Mouse (Mus musculus) layer of hippocampus, adult 9-11 months (tissue): Measurements from ENCODE around the gene Cyp2b10.
"Not testable (repeated sequence)": the region's sequence is repeated elsewhere in the genome, so short reads cannot be mapped to it uniquely, and the experiment has no call there.

Experiments used
- DNase-seq: peaks from one replicate; pipeline ENCODE4 v3.0.0; 2022

Cyp2b10 gene

DNA sequence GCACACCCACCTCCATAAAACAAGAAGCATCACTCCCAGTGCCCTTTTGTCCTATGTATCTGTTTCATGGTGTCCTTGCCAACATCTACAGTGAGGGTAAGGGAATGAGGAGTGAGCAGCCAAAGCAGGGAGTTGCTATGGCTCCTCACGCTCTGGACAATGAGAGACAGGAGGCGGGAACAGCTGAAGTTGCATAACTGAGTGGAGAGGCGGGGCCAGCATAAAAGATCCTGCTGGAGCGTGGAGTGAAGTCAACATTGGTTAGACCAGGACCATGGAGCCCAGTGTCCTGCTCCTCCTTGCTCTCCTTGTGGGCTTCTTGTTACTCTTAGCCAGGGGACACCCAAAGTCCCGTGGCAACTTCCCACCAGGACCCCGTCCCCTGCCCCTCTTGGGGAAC is at the start of gene Cyp2b10:
Gene Cyp2b10 (plus strand): TSS at position 210 of the 400 bp plus-strand sequence.
- DNase-seq: no peak

DNA sequence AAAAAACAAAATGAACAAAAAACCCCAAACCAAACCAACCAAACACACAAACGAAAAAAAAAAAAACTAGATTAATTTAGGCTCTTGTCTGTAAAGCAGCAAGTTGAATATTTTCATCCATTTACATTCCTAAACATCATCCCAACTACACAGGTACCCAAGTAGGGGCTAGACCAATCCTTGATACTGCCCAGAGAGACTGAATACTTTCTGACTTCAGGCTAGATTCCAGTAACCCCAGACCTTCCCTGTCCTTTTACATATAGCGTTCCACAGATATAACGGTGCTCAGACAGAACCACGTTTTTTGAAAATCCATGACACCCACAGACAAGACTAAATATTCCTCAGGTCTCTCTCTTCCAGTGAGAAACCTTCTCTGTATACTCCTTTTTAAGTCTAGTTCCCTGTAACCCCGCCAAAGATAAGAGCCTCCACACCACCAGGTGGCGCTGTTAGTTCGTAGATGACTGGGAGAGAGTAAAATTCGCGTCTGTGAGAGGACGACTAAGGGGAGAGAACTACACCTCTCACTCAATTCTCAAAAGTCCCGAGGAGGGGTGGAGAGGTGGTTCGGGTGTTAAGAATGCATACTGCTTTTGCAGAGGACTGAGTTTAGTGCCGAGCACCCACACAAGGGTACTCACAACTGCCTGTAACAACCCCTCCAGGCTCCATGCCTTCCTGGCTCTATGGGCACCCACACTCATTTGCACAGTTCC is 49.5 kb upstream of the Cyp2b10 start:
- peak; percentile 77 for DNase-seq

DNA sequence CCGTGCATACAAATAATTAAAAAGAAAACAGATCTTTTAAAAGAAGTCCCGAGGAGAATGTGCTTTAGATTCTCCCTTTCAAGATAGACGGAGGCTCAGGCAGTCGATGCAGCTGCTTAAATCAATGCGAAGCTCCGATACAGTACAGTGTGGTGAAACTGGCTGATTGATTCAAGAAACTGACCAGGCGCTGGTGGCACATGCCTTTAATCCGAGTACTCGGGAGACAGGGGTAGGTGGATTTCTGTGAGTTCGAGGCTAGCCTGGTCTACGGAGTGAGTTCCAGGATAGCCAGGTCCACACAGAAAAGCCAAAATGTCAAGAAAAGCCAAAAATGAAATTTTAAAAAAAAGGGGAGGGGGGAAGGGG is 49.0 kb upstream of the Cyp2b10 start:
- DNase-seq: no peak

DNA sequence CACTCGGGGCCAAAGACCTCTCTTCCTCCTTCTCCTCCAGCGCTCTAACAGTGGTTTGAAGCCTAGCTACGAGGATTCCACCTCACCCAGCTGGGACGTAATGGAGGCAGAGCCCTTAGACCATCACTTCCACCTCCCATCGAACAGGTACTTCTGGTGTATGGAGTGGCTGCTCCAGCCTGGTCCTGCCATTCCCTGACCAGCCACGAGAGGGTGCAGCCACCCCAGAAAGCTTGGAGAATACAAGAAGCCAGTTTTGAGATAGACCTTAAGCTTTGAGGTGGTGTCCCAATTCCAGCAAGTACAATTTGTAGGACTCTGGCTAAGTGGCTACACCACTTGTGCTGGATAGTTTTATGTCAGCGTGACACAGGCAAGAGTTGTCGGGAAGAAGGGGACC is 42.3 kb upstream of the Cyp2b10 start:
- DNase-seq: peak; percentile 7

DNA sequence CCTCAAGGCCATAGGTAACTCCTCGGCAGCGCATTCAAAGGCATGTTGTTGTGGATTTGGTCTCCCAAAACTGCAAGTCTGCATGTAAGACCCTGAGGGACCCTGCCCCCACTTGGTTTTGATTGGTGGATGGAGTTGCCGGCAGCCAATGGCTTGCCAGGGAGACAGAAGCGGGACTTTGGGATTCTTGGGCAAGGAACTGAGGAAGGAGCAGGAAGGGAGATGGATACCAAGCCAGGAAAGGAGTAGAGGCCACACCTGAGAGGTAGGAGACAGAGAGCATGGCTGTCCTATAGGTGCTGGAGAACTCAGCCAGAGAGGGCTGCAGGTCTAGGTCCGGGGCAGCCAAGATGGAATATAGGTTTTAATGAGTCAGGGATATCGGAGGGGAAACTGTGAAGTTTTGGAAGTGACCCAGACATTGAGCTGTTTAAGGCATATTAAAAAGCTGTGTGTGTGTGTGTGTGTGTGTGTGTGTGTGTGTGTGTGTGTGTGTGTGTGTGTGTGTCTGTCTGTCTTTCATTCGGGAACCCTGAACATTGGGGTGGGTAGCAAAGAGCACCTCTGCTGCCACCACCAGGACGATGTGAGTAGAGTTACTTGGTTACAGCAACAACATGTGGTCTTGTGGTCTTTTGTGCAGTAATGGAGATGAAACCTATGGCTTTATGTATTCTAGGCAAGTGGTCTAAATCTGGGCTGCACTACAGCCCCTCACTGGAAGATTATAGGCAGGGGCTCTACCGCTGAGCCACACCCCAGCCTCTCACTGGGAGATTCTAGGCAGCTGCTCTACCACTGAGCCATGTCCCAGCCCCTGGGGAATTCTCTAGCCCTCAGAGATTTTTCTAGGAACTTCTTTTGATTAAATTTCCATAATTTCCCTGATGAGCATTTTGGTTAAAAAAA is 37.2 kb upstream of the Cyp2b10 start:
- no peak for DNase-seq

DNA sequence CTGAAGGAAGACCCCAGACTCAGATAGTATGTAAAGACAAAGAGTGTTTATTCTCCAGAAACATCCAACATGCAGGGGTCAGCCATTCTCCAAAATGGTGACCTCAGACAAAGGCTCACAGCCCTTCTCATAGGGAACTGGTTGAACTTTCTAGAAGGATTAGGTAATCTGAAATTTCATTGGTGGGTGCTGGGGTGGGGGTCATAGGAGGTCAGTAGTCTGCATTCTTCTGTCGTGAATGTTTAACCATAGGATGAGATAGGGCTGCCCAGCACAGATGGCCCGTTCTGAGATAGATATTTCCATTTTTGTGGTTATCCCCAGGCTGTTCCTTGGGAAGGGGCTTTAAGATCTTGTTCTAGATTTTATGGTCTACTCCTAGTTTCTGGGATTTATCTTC is 35.1 kb upstream of the Cyp2b10 start:
- no peak for DNase-seq

DNA sequence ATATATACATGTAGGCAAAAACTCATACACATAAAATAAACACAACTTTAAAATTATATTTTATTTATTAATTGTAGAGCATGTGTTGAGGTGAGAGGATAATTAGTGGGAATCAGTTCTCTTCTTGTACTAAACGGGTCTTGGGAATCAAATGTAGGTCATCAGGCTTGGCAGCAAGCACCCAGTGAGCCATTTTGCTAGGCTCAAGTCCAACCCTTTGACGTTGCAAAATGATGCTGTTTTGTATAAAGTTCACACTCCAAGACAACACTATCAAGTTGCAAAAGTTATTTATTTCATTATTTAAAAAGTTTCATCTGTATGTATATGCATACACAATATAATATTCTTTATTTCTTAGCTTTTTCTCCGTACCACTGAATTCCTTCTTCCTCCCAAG is 33.7 kb upstream of the Cyp2b10 start:
- DNase-seq: no peak

DNA sequence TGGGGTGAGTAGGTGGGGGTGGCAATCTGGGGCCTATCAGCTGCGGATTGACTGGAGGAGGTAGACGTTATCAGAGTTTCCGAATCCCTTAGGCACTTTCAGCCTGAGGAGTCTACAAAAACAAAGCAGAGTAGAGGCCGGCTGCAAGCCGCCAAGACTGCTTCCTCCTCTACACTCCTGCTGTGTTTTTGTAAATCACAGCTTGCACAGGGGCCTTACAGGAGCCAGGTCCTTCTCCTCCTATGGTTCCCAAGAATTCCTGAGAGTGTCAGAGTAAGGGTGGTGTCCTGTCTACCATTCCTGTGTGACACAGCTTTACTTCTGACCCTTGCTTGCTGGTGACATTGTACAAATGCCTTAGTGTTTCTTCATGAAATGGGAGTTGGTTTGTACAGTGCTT is 32.6 kb upstream of the Cyp2b10 start:
- no peak for DNase-seq

DNA sequence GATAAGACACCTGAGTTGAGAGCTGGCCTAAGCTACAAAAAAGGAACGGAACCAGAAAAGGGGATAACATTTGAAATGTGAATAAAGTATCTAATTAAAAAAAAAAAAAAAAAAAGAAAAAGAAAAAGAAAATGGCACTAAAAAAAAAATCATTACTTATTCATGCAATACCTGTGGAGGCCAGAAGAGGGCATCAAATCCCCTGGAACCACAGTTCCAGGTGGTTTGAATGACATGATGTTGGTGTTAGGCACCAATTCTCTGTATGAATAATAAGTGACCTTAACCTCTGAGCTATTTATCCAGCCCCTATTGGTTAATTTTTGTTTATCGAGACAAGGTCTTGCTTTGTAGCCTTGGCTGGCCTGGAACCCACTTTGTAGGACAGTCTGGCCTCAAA is 27.6 kb upstream of the Cyp2b10 start:
- no peak for DNase-seq

DNA sequence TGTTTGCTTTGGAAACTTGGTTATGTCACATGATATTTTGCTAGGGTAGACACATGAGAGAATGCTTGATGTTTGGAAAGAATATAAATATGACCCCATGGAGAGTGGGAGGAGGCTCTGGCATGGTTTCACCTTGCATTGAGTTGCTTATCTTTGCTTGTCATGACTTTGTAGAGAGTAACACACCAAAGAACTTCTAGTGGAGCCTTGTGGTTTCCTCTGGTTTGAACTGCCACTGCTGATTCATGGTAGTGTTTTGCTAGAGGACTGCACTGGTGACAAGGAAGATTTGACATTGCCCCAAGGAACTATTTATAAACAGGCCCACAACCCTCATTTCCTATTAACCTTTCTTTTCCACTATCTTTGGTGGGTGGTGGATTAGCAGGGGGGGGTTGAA is 24.8 kb upstream of the Cyp2b10 start:
- DNase-seq: no peak

DNA sequence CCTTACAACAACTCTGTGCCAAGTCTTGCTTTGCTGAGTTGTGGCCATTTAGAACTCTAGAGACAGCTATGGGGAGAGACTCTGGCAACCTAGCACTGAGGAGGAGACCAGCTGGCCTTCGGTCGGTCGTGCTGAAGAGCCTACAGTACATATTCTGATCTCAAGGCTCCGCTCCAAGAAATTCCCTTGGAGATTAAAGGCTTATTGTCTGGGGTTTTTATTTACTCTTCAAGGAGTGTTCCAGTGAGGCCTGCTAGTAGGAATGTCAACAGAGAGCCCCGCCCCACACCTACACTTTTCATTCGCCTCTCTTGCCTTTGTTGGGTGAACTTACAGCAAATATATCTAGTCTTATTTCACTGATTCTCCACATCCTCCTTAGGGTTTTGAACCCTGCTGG is 18.7 kb upstream of the Cyp2b10 start:
- no peak for DNase-seq

DNA sequence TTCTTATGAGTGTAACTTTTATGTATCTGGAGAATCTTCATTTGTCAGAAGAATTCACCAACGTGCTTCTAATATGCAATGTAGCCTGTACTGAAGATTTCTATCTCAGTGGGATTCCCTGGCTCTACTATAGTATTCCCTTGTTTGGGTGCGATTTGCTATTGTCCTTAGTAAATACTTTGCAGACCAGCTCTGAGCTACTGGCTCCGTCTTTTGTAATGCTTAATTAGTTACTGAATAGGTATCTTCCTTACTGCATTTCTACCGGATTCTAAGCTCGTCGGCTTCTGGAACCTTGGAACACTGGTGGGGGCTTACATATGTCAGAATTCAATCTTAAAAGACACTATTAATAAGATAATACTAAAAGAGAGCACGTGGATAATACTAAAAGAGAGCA is 16.7 kb upstream of the Cyp2b10 start:
- not testable (repeated sequence) for DNase-seq

DNA sequence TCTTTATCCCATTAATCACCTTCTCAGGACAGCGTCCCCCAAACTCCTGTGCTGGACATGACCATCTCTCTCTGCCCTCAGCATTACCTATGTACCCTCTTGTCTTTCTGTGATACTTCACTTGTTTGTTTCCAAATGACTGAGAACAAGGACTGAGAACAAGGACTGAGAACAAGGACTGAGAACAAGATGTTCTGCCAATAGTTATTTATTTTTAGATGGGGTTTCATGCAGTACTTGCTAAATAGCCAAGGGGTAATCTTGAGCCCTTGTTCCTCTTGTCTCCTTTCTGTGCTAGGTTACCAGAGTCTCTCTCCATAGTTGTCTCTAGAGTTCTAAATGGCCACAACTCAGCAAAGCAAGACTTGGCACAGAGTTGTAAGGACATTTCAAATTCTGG is 13.1 kb upstream of the Cyp2b10 start:
- no peak for DNase-seq

DNA sequence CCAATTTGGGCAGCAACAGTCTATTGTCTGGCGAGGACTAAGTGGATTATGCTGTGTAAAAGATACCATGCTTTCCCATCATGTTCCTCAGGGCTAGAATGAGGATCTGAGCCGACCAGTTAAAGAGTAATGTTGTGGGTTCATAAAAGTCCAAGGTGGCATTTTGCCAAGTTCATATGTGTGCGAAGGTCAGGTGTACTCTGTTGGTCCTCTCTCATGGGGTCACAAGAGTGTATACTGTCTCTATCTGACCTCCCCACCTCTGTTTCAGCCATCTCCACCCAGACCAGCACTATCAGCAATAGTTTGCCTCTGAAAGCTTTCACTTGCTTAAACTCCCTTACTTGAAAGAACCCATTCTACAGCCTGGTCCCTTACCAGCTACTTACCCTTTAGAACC is 9.7 kb upstream of the Cyp2b10 start:
- no peak for DNase-seq

DNA sequence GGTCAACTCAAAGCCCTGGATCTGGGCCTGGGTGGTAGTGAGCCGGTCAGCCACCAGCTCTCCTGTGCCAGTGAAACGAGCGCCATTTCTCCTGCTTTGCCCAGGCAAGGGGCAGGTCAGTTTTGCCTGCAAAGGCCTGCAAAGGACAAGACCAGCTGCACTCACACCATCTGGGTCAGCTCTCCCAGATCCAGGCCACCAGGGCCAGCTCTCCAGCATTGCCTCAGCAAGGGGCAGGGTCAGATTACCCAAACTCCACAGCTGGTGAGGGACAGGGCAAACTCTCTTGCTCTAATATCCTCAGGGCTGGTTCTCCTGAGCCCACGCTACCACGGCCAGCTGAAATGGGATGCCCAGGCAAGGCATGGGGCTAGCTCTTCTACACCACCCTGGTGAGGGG is 4.3 kb upstream of the Cyp2b10 start:
- DNase-seq: no peak

DNA sequence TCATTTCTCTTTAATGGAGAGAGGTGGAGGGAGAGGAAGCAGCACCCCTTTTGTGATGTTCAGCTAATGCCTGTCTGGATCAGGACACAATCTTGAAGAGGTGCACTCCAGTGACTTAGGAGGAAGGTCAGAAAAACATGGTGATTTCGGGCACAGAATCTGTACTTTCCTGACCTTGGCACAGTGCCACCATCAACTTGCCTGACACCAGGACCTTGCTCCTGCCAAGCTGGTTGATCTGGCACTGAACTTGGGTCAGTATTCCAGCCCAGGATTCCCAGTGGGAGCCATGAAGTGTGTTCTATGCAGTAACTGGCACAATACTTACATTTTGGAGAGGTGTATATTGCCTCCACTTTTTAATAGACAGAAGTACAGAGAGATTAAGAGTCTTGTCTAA is 2.3 kb upstream of the Cyp2b10 start:
- no peak for DNase-seq

DNA sequence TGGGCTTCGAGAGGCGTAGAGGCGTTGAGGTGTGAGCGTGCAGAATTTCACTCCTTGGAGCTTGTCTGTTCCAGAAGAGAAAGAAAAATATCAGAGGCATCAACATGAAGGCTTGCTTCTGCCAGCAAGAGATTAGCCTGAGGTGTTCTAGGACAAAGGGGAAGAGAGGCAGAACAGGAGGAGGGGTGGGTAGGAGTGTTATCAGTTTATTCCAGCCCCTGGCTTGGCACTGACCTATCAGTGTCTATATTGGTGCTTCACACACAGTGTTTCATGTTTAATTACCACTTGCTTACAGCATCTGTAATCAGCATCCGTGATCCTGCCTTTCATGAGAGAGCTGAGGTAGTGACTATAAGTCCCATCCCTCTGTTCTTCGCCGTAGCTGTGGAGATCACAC is 644 bp downstream of the Cyp2b10 start:
- no peak for DNase-seq

DNA sequence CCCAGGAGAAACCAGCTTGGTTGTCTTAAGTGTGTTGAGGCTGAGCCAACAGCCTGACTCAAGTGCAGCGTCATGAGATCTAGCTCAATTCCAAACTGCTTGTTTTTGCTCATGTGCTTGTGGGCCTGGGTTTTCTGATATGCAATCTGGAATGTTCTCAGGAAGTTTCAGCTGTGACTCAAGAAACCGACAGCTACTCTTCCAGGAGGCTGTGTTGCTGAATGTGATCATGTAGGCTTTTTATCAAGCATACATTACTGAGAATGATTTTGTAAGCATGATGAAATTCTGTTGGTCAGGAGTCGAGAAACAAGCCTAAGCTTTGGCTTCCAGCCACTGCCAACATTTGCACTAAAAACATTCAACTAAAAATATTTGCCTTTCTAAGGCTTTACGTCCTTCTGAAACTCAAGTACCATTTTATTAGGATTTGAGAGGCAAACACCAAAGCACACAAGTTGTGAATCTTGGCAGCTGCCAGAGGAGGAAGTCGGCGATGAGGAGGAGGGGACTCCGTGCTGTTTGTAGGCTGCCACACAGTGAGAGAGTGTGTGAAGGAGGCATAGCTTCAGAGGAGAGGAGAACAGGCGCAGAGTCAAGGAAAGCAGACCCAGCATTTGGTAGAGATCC is 4.8 kb downstream of the Cyp2b10 start:
- no peak for DNase-seq

DNA sequence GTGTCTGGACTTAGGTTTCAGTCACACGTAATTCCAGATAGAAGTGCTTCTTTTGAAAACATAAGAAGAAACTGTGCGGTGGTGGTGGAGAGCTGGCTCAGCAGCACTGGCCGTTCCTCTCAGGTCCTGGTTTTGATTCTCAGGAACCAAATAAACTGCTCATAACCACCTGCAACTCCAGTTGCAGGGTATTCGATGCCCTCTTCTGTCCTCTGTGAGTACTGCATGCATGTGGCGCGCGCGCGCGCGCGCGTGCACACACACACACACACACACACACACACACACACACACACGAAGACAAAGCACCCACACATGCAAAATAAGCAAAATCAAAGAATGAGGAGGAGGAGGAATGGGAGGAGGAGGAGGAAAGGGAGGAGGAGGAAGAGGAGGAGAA is 5.7 kb downstream of the Cyp2b10 start:
- no peak for DNase-seq

DNA sequence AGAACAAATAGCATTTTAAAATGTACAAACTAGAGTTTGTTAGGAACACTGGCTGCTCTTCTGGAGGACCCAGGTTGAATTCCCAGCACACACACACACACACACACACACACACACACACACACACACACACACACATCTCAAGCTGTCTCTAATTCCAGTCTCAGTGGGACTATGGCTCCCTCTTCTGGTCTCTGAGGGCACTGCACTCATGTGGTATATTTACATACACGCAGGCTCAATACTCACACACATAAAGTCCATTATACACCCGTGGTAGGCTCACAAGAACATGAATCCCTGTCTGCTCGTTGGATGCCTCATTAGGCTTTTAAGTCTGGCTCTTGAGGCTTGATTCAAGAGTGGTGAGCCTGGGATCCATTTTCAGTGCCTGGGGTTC is 6.6 kb downstream of the Cyp2b10 start:
- no peak for DNase-seq

DNA sequence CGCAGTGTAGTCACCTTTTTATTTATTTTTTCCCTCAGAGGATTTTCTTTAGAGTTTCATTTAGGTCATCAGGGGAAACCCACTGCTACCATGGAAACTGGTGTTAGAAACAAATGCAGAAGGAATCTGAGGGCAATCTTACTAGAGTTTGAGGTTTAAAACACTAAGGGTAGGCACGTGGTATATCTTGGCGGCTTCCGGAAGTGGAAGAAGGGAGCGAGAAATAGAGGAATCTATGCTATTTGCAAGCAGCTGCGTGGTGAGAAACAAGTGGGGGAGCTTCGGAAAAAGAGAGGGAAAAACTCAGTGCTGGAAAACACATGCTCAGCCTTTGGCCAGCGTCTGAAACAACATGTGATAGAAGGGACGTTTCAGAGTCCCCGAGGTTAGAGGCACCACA is 7.1 kb downstream of the Cyp2b10 start:
- DNase-seq: no peak

DNA sequence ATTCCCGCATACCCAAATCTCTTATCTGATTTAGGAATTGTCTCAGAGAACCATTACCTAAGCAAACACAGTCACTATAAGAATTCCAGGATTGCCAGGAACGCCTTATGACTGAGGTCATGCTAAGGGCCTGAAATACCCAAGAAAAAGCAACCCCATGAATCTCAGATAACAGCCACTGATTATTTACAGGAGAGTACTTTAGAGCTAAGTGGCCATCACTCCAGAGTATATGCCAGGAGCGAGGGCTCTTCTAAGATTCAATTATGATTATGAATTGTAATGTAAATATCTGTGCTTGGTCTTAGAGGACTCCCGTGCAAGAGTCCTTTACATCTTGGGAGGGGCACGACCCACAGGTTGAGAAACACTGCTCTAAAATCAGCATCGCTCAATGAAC is 10.0 kb downstream of the Cyp2b10 start:
- no peak for DNase-seq

DNA sequence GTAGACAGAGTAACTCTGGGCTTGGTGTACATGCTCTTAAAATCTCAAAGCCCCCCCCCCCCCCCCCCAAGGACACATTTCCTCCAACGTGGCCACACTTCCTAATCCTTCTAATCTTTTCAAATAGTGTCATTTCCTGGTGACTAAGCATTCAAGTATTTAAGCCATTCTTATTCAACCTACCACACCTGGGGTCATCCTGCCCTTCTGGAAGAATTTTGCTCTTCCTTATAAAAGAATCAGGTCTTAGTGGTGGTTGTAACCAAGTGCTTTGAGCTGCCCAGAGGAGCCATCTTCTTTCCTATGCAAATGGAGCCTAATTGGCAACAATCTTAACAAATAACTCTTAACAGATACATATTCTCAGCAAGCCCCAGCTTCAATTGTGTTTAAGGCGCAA is 12.6 kb downstream of the Cyp2b10 start:
- no peak for DNase-seq

DNA sequence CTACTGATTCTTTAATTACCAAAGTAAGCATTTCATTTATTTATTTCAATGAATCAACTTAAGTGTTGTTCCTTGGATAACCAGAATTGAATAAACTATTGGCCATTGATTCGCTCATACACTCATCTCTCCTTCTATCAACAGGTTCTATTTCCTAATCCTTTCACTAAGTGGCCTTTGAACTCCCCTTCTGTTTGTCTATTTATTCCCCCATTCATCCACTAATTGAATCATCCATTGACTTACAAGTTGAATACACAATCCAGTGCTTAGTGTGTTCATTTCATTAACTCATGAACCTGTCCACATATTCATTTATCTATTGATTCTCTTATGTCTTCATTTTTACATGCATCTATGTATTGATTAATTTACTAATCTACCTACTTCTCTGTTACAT is 18.7 kb downstream of the Cyp2b10 start:
- DNase-seq: no peak
